Mouse (Mus musculus) c-Kit-positive CD71-negative TER-119-negative erythroid progenitor cells, embryonic 14.5 days (primary cell): ENCODE measurements around the gene Pld1.
"Not testable (repeated sequence)": the region's sequence is repeated elsewhere in the genome, so short reads cannot be mapped to it uniquely, and the experiment has no call there.

Experiments used
- DNase-seq: peaks from one replicate; pipeline ENCODE4 v3.0.0-alpha.2; 2013; ENCODE audit warnings: low read depth

The Pld1 gene

DNA sequence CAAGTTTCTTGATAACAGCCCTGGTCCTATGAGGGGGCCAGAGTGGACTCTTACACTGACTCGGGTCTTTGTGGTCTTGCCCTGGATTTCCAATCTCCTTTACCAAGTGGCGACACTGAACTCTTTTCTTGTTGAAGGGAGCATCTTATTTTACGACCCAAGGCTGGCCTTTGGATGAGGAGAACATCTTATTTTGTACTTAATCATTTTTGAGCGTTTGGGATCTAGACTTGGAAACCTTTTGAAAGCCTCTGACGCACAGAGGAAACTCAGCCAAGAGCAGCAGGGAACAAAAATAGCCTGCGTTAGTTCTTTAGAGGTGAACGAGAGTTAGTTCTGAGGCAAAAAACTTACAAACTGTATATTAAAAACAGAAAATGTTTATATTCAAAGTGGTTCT, 4.5 kb downstream of the Pld1 start:
- DNase-seq, result no peak

- DNase-seq, result not testable (repeated sequence)
Observed at GRCm38 (mm10) chr3:27945397-27945796, 6.9 kb downstream of the Pld1 start.

GRCm38 (mm10) chr3:27949175-27949872, 10.8 kb downstream of the Pld1 start:
- no peak for DNase-seq

- no peak for DNase-seq
Observed at GRCm38 (mm10) chr3:27949873-27950250, 11.4 kb downstream of the Pld1 start.

DNA sequence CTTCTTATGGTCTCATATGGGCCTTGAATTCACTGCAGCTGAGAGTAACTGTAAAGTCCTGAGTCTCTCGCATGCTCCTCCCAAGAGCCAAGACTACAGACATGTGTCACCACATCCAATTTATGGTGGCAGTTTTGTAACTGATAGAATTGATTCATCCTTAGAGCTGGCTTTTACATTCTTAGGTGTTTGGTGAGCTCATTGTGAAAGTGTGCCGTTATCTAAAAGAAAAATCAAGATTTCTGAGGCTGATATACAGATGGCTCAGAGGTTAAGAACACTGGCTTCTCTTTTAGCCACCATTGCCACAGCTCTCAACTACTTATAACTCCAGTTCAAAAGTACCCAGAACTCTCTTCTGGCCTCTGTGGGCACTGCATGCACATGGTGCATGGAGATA, 12.2 kb downstream of the Pld1 start:
- DNase-seq, result no peak

- DNase-seq, result no peak
Observed at GRCm38 (mm10) chr3:27951721-27952120, 13.2 kb downstream of the Pld1 start.

GRCm38 (mm10) chr3:27956006-27956405, 17.5 kb downstream of the Pld1 start:
- no peak for DNase-seq

- no peak for DNase-seq
Observed at GRCm38 (mm10) chr3:27959221-27959620, 20.7 kb downstream of the Pld1 start.

GRCm38 (mm10) chr3:27961162-27961561, 22.7 kb downstream of the Pld1 start:
- no peak for DNase-seq

- no peak for DNase-seq
Observed at GRCm38 (mm10) chr3:27963795-27964201, 25.3 kb downstream of the Pld1 start.

DNA sequence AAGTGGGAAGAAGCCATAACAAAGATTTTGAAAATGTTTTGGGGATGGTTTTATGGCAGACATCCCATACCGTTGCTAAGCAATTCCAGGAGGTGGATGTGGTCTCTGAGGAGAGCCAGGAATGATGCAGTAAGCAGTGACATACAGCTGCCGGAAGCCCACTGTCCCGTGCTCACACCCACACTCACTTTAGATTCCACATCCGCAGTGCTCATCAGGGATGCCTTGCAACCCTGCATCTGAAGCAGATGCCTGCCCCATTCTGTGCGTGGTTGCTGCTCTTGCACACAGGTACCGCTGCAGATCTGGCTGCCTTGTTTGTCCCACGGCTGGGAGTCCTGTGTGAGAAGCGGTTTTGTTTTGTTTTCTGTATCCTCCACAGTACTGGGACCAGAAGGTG, 30.2 kb downstream of the Pld1 start:
- DNase-seq, result no peak

DNA sequence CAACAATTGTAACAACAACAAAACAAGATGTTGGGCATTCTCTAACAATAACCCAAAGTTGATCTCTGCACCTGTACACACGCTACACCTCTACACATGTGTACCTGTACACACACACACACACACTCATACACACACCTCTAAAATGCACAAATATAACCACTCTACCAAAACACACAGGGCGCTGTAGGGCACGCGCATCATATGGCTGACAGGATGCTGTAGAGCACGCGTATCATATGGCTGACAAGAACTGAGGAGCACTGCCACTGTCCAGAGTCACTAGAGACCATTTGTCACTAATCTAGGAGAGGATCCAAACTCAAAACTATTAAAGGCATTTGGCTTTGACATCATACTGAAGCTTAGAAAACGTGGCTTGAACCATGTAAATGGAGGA, 35.4 kb downstream of the Pld1 start:
- no peak for DNase-seq

DNA sequence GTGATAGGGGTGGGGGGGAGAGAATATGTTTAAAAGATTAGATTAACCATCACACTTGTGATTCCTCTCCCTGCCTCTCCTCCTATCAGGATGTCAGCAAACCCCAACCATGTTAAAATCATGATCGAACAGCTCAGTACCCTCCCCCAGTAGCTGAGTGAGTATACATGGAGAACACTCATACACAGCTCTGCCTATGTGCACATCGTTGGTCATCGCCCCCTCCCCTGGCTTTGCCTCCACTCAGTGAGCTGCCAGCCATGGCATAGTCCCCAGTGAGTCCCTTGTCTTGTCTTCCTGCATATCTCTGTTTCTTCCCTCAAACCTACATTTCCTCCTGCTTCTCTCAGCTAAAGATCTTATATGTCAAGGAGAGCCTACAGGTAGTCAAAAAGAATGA, 36.5 kb downstream of the Pld1 start:
- DNase-seq, result no peak

DNA sequence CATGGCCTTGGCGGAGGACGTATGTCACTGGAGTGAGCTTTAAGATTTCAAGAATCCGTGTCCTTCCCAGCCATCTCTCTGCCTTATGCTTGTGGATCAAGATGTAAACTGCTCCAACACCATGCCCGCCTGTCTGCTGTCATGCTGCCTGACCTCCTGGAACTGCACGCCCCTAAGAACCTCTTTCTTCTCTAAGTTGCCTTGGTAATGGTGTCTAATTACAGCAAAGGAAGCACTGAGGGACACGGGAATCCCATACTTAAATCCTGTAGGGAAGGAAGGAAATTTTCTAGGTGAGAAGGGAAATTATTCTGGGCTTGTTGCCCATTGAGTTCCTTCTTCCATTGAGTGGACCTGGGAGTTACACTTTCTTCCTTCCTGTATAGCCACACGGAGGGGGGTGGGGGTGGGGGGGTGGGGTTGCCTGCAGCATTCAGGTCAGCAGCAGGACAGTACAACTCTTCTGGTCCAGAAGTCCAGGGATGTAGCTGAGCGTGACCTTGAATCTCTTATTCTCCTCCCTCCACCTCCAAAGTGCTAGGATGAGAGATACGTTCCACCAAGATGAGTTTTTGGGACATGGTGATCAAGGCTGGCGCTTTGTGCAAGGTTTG, 38.5 kb downstream of the Pld1 start:
- DNase-seq, result no peak

DNA sequence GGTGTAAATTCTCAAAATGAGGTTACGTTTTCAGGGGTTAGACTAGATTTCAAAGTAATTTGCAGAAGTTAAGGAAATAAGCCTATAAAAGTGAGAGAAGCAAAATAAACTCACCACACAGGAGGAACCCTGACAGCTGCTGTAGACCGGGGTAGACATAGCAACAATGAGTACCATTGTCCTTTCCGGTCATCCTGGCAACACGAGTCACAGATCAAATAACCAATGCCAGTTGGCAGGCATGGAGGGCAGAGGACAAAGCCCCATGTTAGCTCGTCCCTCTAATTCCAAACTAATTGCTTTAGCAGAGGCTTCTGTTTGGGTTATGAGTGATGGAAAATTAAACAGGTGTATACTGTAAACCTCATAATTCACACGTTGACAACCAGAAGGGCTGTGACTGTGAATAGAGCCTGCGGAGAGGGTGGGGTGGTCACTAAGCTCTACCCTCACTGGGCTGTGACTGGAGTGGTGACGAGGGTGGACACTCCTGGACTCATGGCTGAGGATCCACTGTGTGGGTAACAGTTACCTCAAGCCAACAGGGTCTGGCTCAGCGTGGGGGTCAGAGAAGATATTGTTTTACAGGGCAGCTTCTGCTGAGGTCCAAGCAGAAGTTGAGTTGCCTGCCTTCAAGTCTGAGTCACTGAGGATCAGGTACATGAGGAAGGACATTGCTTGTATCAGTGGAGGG, 39.7 kb downstream of the Pld1 start:
- DNase-seq, result no peak

GRCm38 (mm10) chr3:27981591-27981990, 43.1 kb downstream of the Pld1 start:
- no peak for DNase-seq

DNA sequence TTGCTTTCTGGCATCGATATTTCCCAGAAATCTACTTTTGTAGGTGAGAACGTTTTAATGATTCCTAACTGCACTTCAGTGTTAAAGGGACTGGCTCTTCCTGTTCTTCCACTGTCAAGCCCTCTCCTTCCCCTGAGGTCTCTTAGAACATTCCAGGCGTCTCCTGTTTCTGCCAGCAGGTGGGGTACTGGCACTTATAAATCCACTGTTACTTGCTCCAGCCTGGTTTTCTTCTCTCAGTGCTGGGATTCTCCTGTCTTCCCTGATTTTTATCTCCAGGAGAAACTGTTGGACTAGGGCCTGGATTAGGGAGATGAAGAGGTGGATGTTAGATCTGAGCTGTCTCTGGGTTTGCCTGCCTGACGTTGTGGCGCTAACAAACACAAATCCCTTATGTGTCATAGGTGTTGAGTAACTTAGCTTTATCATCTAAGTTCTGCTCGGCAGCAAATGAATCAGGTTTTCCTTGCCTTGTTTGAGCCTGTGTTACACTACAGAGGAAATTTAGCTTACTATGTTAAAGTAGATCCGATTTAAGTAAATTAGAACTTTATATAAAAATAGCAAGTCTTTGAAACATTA, 44.0 kb downstream of the Pld1 start:
- no peak for DNase-seq

DNA sequence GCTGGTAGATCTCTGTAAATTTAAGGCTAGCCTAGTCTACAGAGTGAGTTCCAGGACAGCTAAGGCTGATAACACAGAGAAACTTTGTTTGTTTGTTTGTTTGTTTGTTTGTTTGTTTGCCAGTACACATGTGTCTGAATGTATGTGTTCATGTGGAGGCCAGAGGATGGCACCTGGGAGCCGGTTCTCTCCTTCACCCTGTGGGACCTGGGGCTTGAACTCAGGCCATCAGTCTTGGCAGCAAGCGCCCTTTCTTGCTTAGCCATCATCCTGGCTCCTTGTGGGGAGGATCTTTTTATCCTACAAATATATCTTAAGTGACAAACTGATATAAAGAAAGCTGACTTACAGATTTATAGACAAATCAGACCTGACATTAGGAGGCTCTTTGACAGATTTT, 44.8 kb downstream of the Pld1 start:
- DNase-seq, result no peak

- peak; percentile 56 for DNase-seq
Observed at GRCm38 (mm10) chr3:27983935-27984577, 45.6 kb downstream of the Pld1 start.

GRCm38 (mm10) chr3:27984620-27985019, 46.1 kb downstream of the Pld1 start:
- no peak for DNase-seq

DNA sequence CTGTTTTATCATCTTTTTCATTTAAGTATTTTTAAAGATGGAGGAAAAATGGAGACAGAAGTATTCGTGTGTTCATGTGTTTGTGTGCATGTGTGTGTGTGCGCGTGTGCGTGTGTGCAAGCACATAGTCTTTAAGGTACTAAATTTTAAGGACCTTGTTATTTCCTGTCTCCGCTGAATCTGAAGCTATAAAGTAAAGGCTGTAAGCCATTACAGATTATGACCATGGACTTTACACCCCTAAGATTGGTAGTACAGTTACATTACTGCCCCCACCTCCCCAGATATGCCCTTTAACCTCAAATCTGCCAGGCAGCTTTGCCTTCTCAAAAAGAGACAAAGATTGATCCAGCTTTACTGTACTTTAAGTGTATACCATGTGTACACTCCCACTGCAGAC, 46.8 kb downstream of the Pld1 start:
- DNase-seq, result no peak

DNA sequence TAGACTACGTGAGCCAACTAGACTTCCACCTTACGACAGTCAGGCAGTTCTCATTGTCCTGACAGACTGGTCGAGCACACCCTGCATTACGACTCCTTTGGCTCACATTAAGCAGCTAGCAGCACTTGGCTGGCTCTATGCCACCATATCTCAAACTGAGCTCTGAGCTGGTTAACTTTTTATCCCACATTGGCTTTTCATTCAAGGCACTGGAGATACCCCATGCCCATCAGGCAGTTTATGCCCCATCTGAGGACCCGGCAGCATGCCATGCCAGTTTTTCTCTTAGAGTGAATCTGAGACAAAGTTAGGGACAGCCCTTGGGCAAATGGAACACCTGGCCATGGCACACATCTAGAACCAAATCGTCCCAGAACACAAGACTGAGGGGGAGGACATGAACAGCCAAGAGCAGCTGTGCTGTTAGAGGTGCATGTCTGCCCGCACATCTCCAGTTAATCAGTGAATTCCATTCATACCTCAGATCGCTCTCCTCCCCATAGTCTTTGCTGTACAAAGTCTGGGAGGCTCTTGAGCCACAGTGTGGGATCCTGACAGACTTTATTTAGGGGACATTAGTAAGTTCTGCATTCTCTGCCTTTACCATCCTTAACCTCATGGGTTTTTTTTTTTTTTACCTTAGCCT, 49.5 kb downstream of the Pld1 start:
- no peak for DNase-seq
